Mouse (Mus musculus) MEL (cell line): ENCODE results near the gene B3gntl1.

Experiments used
- CHD1 ChIP-seq: IDR thresholded peaks from 2 replicates; pipeline ENCODE4 v1.6.1; 2012; ENCODE audit warnings: low read depth, mild to moderate bottlenecking, inconsistent platforms, low read length, improper control_type of control experiment
- CTCF ChIP-seq, 3 experiments: IDR thresholded peaks in 2 of 3; conservative IDR thresholded peaks in 1 of 3; 2 replicates each; pipeline ENCODE4 v1.5.1; 2011 to 2012; ENCODE audit warnings: low read length in 3 of 3, low read depth in 2 of 3, mild to moderate bottlenecking in 2 of 3, improper control_type of control experiment in 1 of 3, inconsistent platforms in 1 of 3, mixed read lengths in 1 of 3, moderate library complexity in 1 of 3; ENCODE audit not compliant: control insufficient read depth in 1 of 3, insufficient read depth in 1 of 3, poor library complexity in 1 of 3, severe bottlenecking in 1 of 3
- E2F4 ChIP-seq: IDR thresholded peaks from 2 replicates; pipeline ENCODE4 v1.6.1; 2011; ENCODE audit warnings: low read depth, low read length, improper control_type of control experiment, borderline replicate concordance
- ELF1 ChIP-seq: IDR thresholded peaks from 2 replicates; pipeline ENCODE4 v1.6.1; 2014; ENCODE audit warnings: low read depth, mild to moderate bottlenecking, inconsistent platforms, low read length, improper control_type of control experiment, moderate library complexity
- ETS1 ChIP-seq: IDR thresholded peaks from 2 replicates; pipeline ENCODE4 v1.6.1; 2012; ENCODE audit warnings: low read depth, mild to moderate bottlenecking, inconsistent platforms, low read length, improper control_type of control experiment, moderate library complexity
- KAT2A ChIP-seq: conservative IDR thresholded peaks from 2 replicates; pipeline ENCODE4 v1.6.1; 2012; ENCODE audit warnings: low read depth, low read length, improper control_type of control experiment, inconsistent platforms
- MYC ChIP-seq: IDR thresholded peaks from 2 replicates; pipeline ENCODE4 v1.6.1; 2011; ENCODE audit warnings: low read depth, mild to moderate bottlenecking, low read length, improper control_type of control experiment, moderate library complexity
- POLR2A ChIP-seq, 2 experiments: IDR thresholded peaks; 2 replicates each; pipeline ENCODE4 v1.6.1; 2011 to 2012; ENCODE audit warnings: low read length in 2 of 2, mild to moderate bottlenecking in 2 of 2, control low read depth in 1 of 2, improper control_type of control experiment in 1 of 2, low read depth in 1 of 2, moderate library complexity in 1 of 2; ENCODE audit not compliant: control insufficient read depth in 1 of 2, insufficient read depth in 1 of 2, poor library complexity in 1 of 2
- POLR2AphosphoS2 ChIP-seq: IDR thresholded peaks from 2 replicates; pipeline ENCODE4 v1.6.1; 2011; ENCODE audit warnings: low read length, improper control_type of control experiment
- TCF12 ChIP-seq: IDR thresholded peaks from 2 replicates; pipeline ENCODE4 v1.6.1; 2014; ENCODE audit warnings: low read depth, mild to moderate bottlenecking, inconsistent platforms, low read length, improper control_type of control experiment, moderate library complexity
- ZNF384 ChIP-seq: IDR thresholded peaks from 2 replicates; pipeline ENCODE4 v1.6.1; 2012; ENCODE audit warnings: low read depth, mild to moderate bottlenecking, inconsistent platforms, low read length, improper control_type of control experiment

DNA sequence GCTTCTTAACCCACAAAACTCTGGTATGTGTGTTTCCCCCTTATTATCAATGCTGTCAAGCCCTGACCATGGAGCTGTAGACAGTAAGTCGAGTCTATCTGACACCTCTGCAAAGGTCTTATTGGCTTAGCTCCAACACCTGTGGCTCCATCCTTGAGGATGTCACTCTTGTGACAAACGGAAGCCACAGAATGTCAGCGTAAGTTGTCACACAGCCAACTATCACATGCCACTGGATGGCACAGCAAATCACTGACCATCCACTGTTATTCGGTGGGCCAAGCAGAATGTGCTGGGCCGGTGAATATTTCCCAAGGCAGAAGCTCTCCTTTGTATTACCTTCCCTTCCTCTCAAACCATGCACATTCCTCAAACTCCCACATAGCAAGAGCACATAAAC, 24.8 kb downstream of the B3gntl1 start:
- TF ChIP-seq KAT2A, result no peak
- no peak for TF ChIP-seq TCF12
- no peak for TF ChIP-seq POLR2A (IDR thresholded peaks at IDR 0.05; ENCODE audit: control insufficient read depth in 1 of 2, insufficient read depth in 1 of 2, low read depth in 1 of 2, low read length in 2 of 2, poor library complexity in 1 of 2)
- TF ChIP-seq ETS1, result no peak
- TF ChIP-seq POLR2AphosphoS2, result no peak
- no peak for TF ChIP-seq CHD1
- TF ChIP-seq CTCF (IDR thresholded peaks at IDR 0.05 in 2 of 3, conservative IDR thresholded peaks at IDR 0.05 in 1 of 3; ENCODE audit: control insufficient read depth in 1 of 3, insufficient read depth in 1 of 3, low read depth in 2 of 3, low read length in 3 of 3, poor library complexity in 1 of 3, severe bottlenecking in 1 of 3), result no peak
- TF ChIP-seq E2F4, result no peak
- TF ChIP-seq ZNF384, result no peak
- no peak for TF ChIP-seq MYC
- TF ChIP-seq ELF1, result no peak
